Mouse (Mus musculus): ENCODE data around the gene Gda. TPM values are rescaled to one million over a fixed set of nuclear protein-coding genes. Genes with fewer than 3 reads are reported as not detected.

The Gda gene
- polyA plus RNA-seq, 1 experiment from 2014 or later: 0.71 TPM

- 96% methylated on average over 3 of the region's 3 CpGs for WGBS
- Histone ChIP-seq H3K4me2 (ENCODE audit: low read length) (no peak overlapping the region), H3K36me3 (ENCODE audit: control insufficient read depth, insufficient read depth, low read length) (no peaks in the 10 kb centered on the region), H3K9me3 (ENCODE audit: control insufficient read depth, low read length) (no peaks in the 10 kb centered on the region), H3K4me3 (ENCODE audit: low read length) (no peak overlapping the region), H3K27ac (ENCODE audit: low read depth, low read length) (no peak overlapping the region), H3K9ac (ENCODE audit: low read depth, low read length) (no peak overlapping the region), H3K4me1 (ENCODE audit: control insufficient read depth, insufficient read depth, low read depth, low read length) (no peaks in the 10 kb centered on the region), H3K27me3 (replicated peaks; ENCODE audit: control insufficient read depth, insufficient read depth, low read length) (no peaks in the 10 kb centered on the region)
- ATAC-seq: no peak
Observed at GRCm38 (mm10) chr19:21432286-21432685, 41.0 kb downstream of the Gda start.

- no peaks in the 10 kb centered on the region for H3K36me3 ChIP-seq (ENCODE audit: control insufficient read depth, insufficient read depth, low read length)
- H3K4me2 ChIP-seq (ENCODE audit: low read length): no peak overlapping the region
- ATAC-seq: no peak
- WGBS: 95% methylated on average over 4 of the region's 4 CpGs
- no peak overlapping the region for H3K9ac ChIP-seq (ENCODE audit: low read depth, low read length)
- no peaks in the 10 kb centered on the region for H3K4me1 ChIP-seq (ENCODE audit: control insufficient read depth, insufficient read depth, low read depth, low read length)
- no peaks in the 10 kb centered on the region for H3K9me3 ChIP-seq (ENCODE audit: control insufficient read depth, low read length)
- no peak overlapping the region for H3K4me3 ChIP-seq (ENCODE audit: low read length)
- no peak overlapping the region for H3K27ac ChIP-seq (ENCODE audit: low read depth, low read length)
- no peaks in the 10 kb centered on the region for H3K27me3 ChIP-seq (replicated peaks; ENCODE audit: control insufficient read depth, insufficient read depth, low read length)
Observed at GRCm38 (mm10) chr19:21425391-21425790, 47.9 kb downstream of the Gda start.

GRCm38 (mm10) chr19:21423731-21424130 lies 49.5 kb downstream of the Gda start:
- no peak overlapping the region for H3K4me2 ChIP-seq (ENCODE audit: low read length)
- 84% methylated on average over 7 of the region's 7 CpGs for WGBS
- no peak overlapping the region for H3K9ac ChIP-seq (ENCODE audit: low read depth, low read length)
- no peak overlapping the region for H3K4me3 ChIP-seq (ENCODE audit: low read length)
- H3K27ac ChIP-seq (ENCODE audit: low read depth, low read length): no peak overlapping the region
- H3K4me1 ChIP-seq (ENCODE audit: control insufficient read depth, insufficient read depth, low read depth, low read length): no peaks in the 10 kb centered on the region
- H3K9me3 ChIP-seq (ENCODE audit: control insufficient read depth, low read length): no peaks in the 10 kb centered on the region
- ATAC-seq: no peak
- no peaks in the 10 kb centered on the region for H3K36me3 ChIP-seq (ENCODE audit: control insufficient read depth, insufficient read depth, low read length)
- H3K27me3 ChIP-seq (replicated peaks; ENCODE audit: control insufficient read depth, insufficient read depth, low read length): no peaks in the 10 kb centered on the region

GRCm38 (mm10) chr19:21418418-21418817 lies 54.8 kb downstream of the Gda start:
- H3K27ac ChIP-seq (ENCODE audit: low read depth, low read length): no peak overlapping the region
- H3K9ac ChIP-seq (ENCODE audit: low read depth, low read length): no peak overlapping the region
- no peaks in the 10 kb centered on the region for H3K4me1 ChIP-seq (ENCODE audit: control insufficient read depth, insufficient read depth, low read depth, low read length)
- no peaks in the 10 kb centered on the region for H3K9me3 ChIP-seq (ENCODE audit: control insufficient read depth, low read length)
- H3K36me3 ChIP-seq (ENCODE audit: control insufficient read depth, insufficient read depth, low read length): no peaks in the 10 kb centered on the region
- ATAC-seq: no peak
- no peaks in the 10 kb centered on the region for H3K27me3 ChIP-seq (replicated peaks; ENCODE audit: control insufficient read depth, insufficient read depth, low read length)
- H3K4me3 ChIP-seq (ENCODE audit: low read length): no peak overlapping the region
- WGBS: 85% methylated on average over 5 of the region's 5 CpGs
- H3K4me2 ChIP-seq (ENCODE audit: low read length): no peak overlapping the region

- Histone ChIP-seq H3K9ac (ENCODE audit: low read depth, low read length) (no peak overlapping the region), H3K27ac (ENCODE audit: low read depth, low read length) (no peak overlapping the region), H3K9me3 (ENCODE audit: control insufficient read depth, low read length) (no peaks in the 10 kb centered on the region), H3K36me3 (ENCODE audit: control insufficient read depth, insufficient read depth, low read length) (no peaks in the 10 kb centered on the region), H3K4me2 (ENCODE audit: low read length) (no peak overlapping the region), H3K27me3 (replicated peaks; ENCODE audit: control insufficient read depth, insufficient read depth, low read length) (no peaks in the 10 kb centered on the region), H3K4me3 (ENCODE audit: low read length) (no peak overlapping the region), H3K4me1 (ENCODE audit: control insufficient read depth, insufficient read depth, low read depth, low read length) (no peaks in the 10 kb centered on the region)
- 79% methylated on average over 3 of the region's 3 CpGs for WGBS
- ATAC-seq: no peak
Observed at GRCm38 (mm10) chr19:21415377-21415776, 57.9 kb downstream of the Gda start.

- Histone ChIP-seq H3K36me3 (ENCODE audit: control insufficient read depth, insufficient read depth, low read length) (no peaks in the 10 kb centered on the region), H3K9me3 (ENCODE audit: control insufficient read depth, low read length) (no peaks in the 10 kb centered on the region), H3K4me3 (ENCODE audit: low read length) (no peak overlapping the region), H3K27ac (ENCODE audit: low read depth, low read length) (no peak overlapping the region), H3K4me1 (ENCODE audit: control insufficient read depth, insufficient read depth, low read depth, low read length) (no peaks in the 10 kb centered on the region), H3K27me3 (replicated peaks; ENCODE audit: control insufficient read depth, insufficient read depth, low read length) (no peaks in the 10 kb centered on the region), H3K4me2 (ENCODE audit: low read length) (no peak overlapping the region), H3K9ac (ENCODE audit: low read depth, low read length) (no peak overlapping the region)
- no peak for ATAC-seq
- 92% methylated on average over 4 of the region's 4 CpGs for WGBS
Observed at GRCm38 (mm10) chr19:21409178-21409577, 64.1 kb downstream of the Gda start.

GRCm38 (mm10) chr19:21407363-21407762 lies 65.9 kb downstream of the Gda start:
- H3K4me1 ChIP-seq (ENCODE audit: control insufficient read depth, insufficient read depth, low read depth, low read length): no peaks in the 10 kb centered on the region
- no peaks in the 10 kb centered on the region for H3K27me3 ChIP-seq (replicated peaks; ENCODE audit: control insufficient read depth, insufficient read depth, low read length)
- H3K4me2 ChIP-seq (ENCODE audit: low read length): no peak overlapping the region
- H3K9me3 ChIP-seq (ENCODE audit: control insufficient read depth, low read length): no peaks in the 10 kb centered on the region
- no peak overlapping the region for H3K4me3 ChIP-seq (ENCODE audit: low read length)
- ATAC-seq: no peak
- no peaks in the 10 kb centered on the region for H3K36me3 ChIP-seq (ENCODE audit: control insufficient read depth, insufficient read depth, low read length)
- H3K9ac ChIP-seq (ENCODE audit: low read depth, low read length): no peak overlapping the region
- H3K27ac ChIP-seq (ENCODE audit: low read depth, low read length): no peak overlapping the region
- 80% methylated on average over 1 of the region's 1 CpGs for WGBS

- H3K4me1 ChIP-seq (ENCODE audit: control insufficient read depth, insufficient read depth, low read depth, low read length): no peaks in the 10 kb centered on the region
- no peak overlapping the region for H3K27ac ChIP-seq (ENCODE audit: low read depth, low read length)
- no peak overlapping the region for H3K4me3 ChIP-seq (ENCODE audit: low read length)
- H3K9me3 ChIP-seq (ENCODE audit: control insufficient read depth, low read length): no peaks in the 10 kb centered on the region
- H3K27me3 ChIP-seq (replicated peaks; ENCODE audit: control insufficient read depth, insufficient read depth, low read length): no peaks in the 10 kb centered on the region
- no peaks in the 10 kb centered on the region for H3K36me3 ChIP-seq (ENCODE audit: control insufficient read depth, insufficient read depth, low read length)
- no peak overlapping the region for H3K9ac ChIP-seq (ENCODE audit: low read depth, low read length)
- H3K4me2 ChIP-seq (ENCODE audit: low read length): no peak overlapping the region
- no peak for ATAC-seq
Observed at GRCm38 (mm10) chr19:21397994-21398393, 75.3 kb downstream of the Gda start.

- Histone ChIP-seq H3K9me3 (ENCODE audit: control insufficient read depth, low read length) (no peaks in the 10 kb centered on the region), H3K4me3 (ENCODE audit: low read length) (no peak overlapping the region), H3K4me1 (ENCODE audit: control insufficient read depth, insufficient read depth, low read depth, low read length) (no peaks in the 10 kb centered on the region), H3K9ac (ENCODE audit: low read depth, low read length) (no peak overlapping the region), H3K4me2 (ENCODE audit: low read length) (no peak overlapping the region), H3K27ac (ENCODE audit: low read depth, low read length) (no peak overlapping the region), H3K36me3 (ENCODE audit: control insufficient read depth, insufficient read depth, low read length) (no peaks in the 10 kb centered on the region), H3K27me3 (replicated peaks; ENCODE audit: control insufficient read depth, insufficient read depth, low read length) (no peaks in the 10 kb centered on the region)
- 92% methylated on average over 7 of the region's 7 CpGs for WGBS
- no peak for ATAC-seq
Observed at GRCm38 (mm10) chr19:21396364-21396763, 76.9 kb downstream of the Gda start.

GRCm38 (mm10) chr19:21390904-21391303 lies 82.3 kb downstream of the Gda start:
- WGBS: 87% methylated on average over 7 of the region's 7 CpGs
- ATAC-seq: no peak
- no peak overlapping the region for H3K27ac ChIP-seq (ENCODE audit: low read depth, low read length)
- H3K9me3 ChIP-seq (ENCODE audit: control insufficient read depth, low read length): no peaks in the 10 kb centered on the region
- no peaks in the 10 kb centered on the region for H3K4me1 ChIP-seq (ENCODE audit: control insufficient read depth, insufficient read depth, low read depth, low read length)
- H3K4me3 ChIP-seq (ENCODE audit: low read length): no peak overlapping the region
- no peak overlapping the region for H3K4me2 ChIP-seq (ENCODE audit: low read length)
- H3K36me3 ChIP-seq (ENCODE audit: control insufficient read depth, insufficient read depth, low read length): no peaks in the 10 kb centered on the region
- H3K9ac ChIP-seq (ENCODE audit: low read depth, low read length): no peak overlapping the region
- H3K27me3 ChIP-seq (replicated peaks; ENCODE audit: control insufficient read depth, insufficient read depth, low read length): no peaks in the 10 kb centered on the region

All from hindbrain, embryonic 16.5 days (tissue).